Mouse (Mus musculus) granulocyte monocyte progenitor cell, adult 5-6 weeks (primary cell): ENCODE measurements around the gene Pde4a. TPM values are rescaled to one million over a fixed set of nuclear protein-coding genes. Genes with fewer than 3 reads are reported as not detected.
"Not testable (repeated sequence)": the region's sequence is repeated elsewhere in the genome, so short reads cannot be mapped to it uniquely, and the experiment has no call there.

Experiments used
- ATAC-seq: replicated peaks from 2 replicates; pipeline ENCODE4 v1.8.0; 2016; ENCODE audit warnings: mild to moderate bottlenecking, moderate TSS enrichment, inconsistent platforms; ENCODE audit not compliant: poor library complexity, severe bottlenecking
- total RNA-seq, 2 experiments: library from RNA; stranded (forward) in 1 of 2; stranded (reverse) in 1 of 2; fragments of 200-712, 200-1000 nt in 1 of 2; fragments of >200 nt in 1 of 2; fragmentation: Nextera tagmentation in 1 of 2; gene quantifications; 2 replicates each; pipeline ENCODE4 v1.2.3; 2014 to 2017

Gene Pde4a
- total RNA-seq, 2 experiments from 2014 or later = 4.1 to 19.9 TPM

GRCm38 (mm10) chr9:21211624-21212023, 46.1 kb downstream of the Pde4a start:
- no peak for ATAC-seq

GRCm38 (mm10) chr9:21213617-21214190, 48.2 kb downstream of the Pde4a start:
- ATAC-seq = 0 out of 2 replicates have a peak, but pooled peaks have one; percentile 40

GRCm38 (mm10) chr9:21216050-21216841, 50.7 kb downstream of the Pde4a start:
- ATAC-seq = no peak

- no peak for ATAC-seq
Observed at GRCm38 (mm10) chr9:21219820-21220219, 54.3 kb downstream of the Pde4a start.

GRCm38 (mm10) chr9:21220490-21221382, 55.2 kb downstream of the Pde4a start:
- ATAC-seq = peak; percentile 89

- peak; percentile 53 for ATAC-seq
Observed at GRCm38 (mm10) chr9:21221383-21221929, 55.9 kb downstream of the Pde4a start.

- not testable (repeated sequence) for ATAC-seq
Observed at GRCm38 (mm10) chr9:21223490-21223889, 58.0 kb downstream of the Pde4a start.

DNA sequence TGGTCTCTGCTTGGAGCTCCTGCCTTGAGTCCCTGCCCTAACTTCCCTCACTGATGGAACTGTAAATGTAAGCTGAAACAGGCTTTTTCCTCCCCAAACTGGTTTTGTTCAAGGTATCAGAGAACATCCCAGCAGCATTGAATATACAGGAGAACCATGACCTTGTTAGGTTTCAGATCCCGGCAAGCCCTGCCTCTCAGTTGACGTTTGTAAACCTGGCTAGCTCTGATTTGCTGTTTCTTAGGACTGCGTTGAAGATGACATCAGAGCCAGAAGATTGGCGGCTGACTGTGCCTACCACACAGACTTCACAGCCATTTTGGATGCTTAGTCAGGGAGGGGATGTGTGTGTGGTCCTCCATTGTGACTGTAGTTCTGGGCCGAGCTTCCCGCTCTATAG, 58.4 kb downstream of the Pde4a start:
- ATAC-seq = no peak

DNA sequence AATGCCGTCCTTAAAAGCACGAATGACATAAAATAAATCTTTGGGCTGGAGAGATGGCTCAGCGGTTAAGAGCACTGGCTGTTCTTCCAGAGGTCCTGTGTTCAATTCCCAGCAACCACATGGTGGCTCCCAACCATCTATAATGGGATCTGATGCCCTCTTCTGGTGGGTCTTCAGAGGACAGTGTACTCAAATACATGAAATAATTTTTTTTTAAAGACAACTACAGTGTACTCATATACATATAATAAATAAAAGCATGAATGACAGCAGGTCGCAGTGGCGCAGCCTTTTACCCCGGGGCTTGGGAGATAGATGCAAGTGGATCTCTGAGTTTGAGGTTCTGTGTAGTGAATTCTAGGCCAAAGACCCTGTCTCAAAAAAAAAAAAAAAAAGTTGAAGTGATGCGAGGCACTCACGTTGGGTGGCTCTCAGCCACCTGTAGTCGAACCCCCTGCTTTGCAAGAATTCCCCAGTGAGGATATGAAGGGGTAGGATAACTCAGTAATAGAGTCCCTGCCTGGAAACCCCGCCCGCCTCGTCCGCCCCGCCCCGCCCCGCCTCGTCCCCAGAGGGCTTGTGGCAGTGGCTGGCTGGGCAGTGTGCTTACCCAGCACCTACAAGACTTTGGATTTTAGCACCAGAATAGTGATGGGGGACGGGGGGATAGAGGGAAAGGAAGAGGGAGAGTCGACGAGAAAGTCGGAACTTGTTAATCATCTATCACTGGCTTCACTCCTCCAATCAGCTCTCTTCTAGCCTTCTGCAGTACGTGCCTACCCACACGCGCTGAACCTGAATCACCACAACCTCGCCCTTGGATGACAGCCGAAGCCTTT, 59.3 kb downstream of the Pde4a start:
- 0 out of 2 replicates have a peak, but pooled peaks have one; percentile 7 for ATAC-seq

- ATAC-seq = no peak
Observed at GRCm38 (mm10) chr9:21225415-21225758, 59.9 kb downstream of the Pde4a start.

- peak; percentile 54 for ATAC-seq
Observed at GRCm38 (mm10) chr9:21227342-21227741, 61.8 kb downstream of the Pde4a start.

DNA sequence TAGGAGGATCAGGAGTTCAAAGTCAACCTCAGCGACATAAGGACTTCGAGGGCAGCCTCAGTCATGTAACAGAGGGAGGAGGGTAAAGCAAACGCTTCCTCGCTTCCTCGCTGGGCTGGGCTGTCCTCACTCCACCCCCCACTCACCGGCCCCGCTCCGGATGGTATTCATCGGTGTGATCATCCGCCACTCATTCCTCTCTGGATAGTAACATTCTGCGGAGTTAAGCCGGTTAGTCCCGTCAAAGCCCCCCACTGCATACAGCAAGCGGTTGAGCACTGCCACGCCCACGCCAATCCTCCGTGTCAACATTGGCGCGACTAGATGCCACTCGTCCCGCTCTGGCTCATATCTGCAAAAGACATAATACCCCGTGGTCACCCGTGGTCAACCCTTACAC, 66.0 kb downstream of the Pde4a start:
- ATAC-seq = no peak

DNA sequence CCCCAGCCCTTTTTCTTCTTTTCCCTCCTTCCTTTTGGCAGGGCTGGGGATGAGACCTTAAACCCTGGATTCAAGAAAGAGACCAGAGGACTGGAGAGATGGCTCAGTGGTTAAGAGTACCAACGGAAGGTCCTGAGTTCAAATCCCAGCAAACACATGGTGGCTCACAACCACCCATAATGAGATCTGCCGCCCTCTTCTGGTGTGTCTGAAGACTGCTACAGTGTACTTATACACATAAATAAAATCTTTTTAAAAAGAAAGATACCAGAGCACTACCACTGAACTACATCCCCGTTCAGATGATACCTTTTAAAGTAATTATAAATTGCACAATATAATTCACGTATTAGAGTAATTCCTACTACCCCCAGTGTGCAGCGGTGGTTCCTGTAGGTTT, 67.4 kb downstream of the Pde4a start:
- no peak for ATAC-seq

DNA sequence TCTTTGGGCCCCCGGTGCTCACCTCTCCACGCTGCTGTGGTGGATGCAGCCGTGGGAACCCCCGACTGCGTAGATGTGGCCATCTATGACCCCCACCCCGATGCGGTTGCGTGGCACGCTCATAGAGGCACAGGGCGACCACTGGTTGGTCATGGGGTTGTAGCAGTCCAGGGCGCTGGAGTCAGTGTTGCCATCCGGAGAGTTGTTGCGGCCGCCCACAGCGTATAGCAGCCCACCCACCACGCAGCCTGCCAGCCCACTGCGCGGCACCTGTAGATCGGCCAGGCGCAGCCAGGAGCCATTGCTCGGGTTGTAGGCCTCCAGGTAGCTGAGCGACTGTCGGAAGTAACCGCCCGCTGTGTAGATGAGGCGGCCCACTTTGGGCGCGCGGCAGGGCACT, 67.9 kb downstream of the Pde4a start:
- no peak for ATAC-seq

DNA sequence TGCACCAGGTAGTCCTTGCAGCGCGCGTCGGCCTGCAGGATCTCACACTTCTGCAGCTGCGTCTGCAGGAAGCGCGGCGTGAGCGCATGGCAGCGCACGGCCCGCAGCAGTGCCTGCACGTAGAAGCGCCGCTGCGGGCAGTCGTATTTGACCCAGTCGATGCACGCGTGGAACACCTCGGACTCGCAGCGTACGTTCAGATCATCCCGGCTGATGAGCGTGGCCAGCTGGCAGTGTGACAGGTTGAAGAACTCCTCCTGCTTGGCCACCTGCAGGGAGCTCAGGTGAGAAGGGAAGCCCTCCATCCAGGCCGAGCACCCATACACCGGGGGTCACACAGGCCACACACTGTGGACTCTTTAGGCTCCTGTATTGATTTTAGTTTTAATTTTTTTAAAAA, 68.3 kb downstream of the Pde4a start:
- no peak for ATAC-seq

GRCm38 (mm10) chr9:21235341-21235740, 69.8 kb downstream of the Pde4a start:
- peak; percentile 18; the same call in 1 of the 2 replicates for ATAC-seq

- no peak for ATAC-seq
Observed at GRCm38 (mm10) chr9:21236991-21237367, 71.5 kb downstream of the Pde4a start.

GRCm38 (mm10) chr9:21237368-21238003, 72.0 kb downstream of the Pde4a start:
- peak; percentile 62 for ATAC-seq

- no peak for ATAC-seq
Observed at GRCm38 (mm10) chr9:21238004-21238732, 72.7 kb downstream of the Pde4a start.
